Mouse (Mus musculus) embryonic facial prominence, embryonic 12.5 days (tissue): Measurements from ENCODE around the gene Slc4a1. TPM values are rescaled to one million over a fixed set of nuclear protein-coding genes. Genes with fewer than 3 reads are reported as not detected.

Source experiments
- ATAC-seq: fragments of 200-750 bp; cut with Nextera tagmentation; 2 replicates; pipeline ENCODE4 v1.8.0; 2017; ENCODE audit not compliant: insufficient number of reproducible peaks, insufficient read depth, low FRiP score, low TSS enrichment
- H3K27ac ChIP-seq: fragments of 300-500 bp; sonication (generic); 2 replicates; pipeline ENCODE4 v1.5.1; 2016; ENCODE audit warnings: mild to moderate bottlenecking
- H3K27me3 ChIP-seq: fragments of 300-500 bp; sonication (generic); 2 replicates; pipeline ENCODE4 v1.6.1; 2016; ENCODE audit warnings: mild to moderate bottlenecking, moderate library complexity
- H3K36me3 ChIP-seq: fragments of 300-500 bp; sonication (generic); 2 replicates; pipeline ENCODE4 v1.6.1; 2016; ENCODE audit warnings: mild to moderate bottlenecking
- H3K4me1 ChIP-seq: fragments of 300-500 bp; sonication (generic); 2 replicates; pipeline ENCODE4 v1.6.1; 2016
- H3K4me2 ChIP-seq: fragments of 300-500 bp; sonication (generic); replicated peaks from 2 replicates; pipeline ENCODE4 v1.6.1; 2016; ENCODE audit warnings: mild to moderate bottlenecking, moderate library complexity
- H3K4me3 ChIP-seq: fragments of 300-500 bp; sonication (generic); 2 replicates; pipeline ENCODE4 v1.5.1; 2016; ENCODE audit warnings: mild to moderate bottlenecking
- H3K9ac ChIP-seq: fragments of 300-500 bp; sonication (generic); 2 replicates; pipeline ENCODE4 v1.6.1; 2016; ENCODE audit warnings: mild to moderate bottlenecking, moderate library complexity
- H3K9me3 ChIP-seq: fragments of 300-500 bp; sonication (generic); 2 replicates; pipeline ENCODE4 v1.6.1; 2016; ENCODE audit warnings: mild to moderate bottlenecking, moderate library complexity
- WGBS: fragments of 180-500 bp; shearing (Covaris S2); methylation state at CpG from one replicate; pipeline ENCODE4 v1.1.7; 2016; 5-methylcytosine and 5-hydroxymethylcytosine counted together
- polyA plus RNA-seq: library from polyadenylated mRNA; unstranded; fragments of >200 nt; fragmentation: Nextera tagmentation; extraction: Ambion mirVana; gene quantifications from 2 replicates; pipeline ENCODE4 v1.2.1, GENCODE M21; 2016

Gene Slc4a1
- polyA plus RNA-seq, 1 experiment from 2014 or later = 24.5 TPM

DNA sequence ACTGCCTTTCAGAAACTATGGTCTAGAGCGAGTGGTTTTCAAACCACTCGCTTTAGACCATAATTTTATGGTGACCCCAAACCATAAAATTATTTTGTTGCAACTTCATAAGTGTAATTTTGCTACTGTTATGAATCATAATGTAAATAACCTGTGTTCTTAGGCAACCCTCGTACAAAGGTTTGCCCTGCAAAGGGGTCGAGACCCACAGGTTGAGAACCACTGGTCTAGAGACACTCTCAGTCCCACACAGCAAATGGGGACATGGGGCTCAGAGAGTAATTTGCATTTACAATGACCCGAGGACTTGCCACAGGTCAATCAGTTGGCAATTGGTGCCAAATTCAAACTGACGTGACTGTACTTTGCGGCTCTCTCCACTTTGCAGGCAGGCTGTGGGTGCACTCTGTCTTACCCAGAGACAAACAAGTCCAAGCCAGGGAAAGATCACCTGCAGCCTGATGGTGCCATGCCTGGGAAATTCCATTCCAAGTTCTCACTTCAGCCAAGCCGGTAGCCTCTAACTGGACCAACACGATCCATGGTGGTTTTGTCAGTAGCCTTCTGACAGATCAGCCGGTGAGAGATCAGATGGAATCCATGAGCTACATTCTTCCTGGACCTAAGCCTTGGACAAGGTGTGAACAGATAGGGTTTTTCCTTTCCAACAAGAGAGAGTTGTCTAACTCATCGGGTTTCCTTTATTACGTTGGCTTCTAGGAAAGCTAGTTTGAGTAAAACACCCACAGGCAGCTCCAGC, 6.1 kb upstream of the Slc4a1 start:
- Histone ChIP-seq H3K4me2 (no peak overlapping the region), H3K9me3 (no peaks in the 10 kb centered on the region), H3K9ac (no peak overlapping the region), H3K27me3 (peaks cover 19% of the 10 kb centered on the region), H3K27ac (no peak overlapping the region), H3K4me3 (no peak overlapping the region), H3K36me3 (no peaks in the 10 kb centered on the region), H3K4me1 (peaks cover 16% of the 10 kb centered on the region)
- no peak for ATAC-seq
- 85% methylated on average over 12 of the region's 12 CpGs for WGBS

DNA sequence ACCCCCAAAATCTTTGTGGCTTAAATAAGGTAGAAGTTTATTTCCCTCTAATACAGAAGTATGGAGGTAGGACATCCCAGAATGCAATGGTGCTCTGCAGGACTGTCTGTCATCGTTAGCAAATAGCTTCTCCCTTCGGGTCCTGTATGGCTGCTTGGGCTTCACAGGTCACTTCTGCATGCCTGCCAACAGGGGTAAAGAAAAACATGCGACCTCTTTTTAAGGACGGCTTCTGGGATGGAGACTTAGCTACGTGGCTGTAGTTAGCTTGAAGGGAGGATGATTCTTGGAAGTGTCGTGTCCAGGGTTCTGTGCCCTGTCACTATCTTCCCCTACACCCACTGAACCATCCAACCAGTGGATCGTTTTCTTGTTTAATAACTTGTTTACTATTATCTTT, 4.3 kb upstream of the Slc4a1 start:
- Histone ChIP-seq H3K27ac (no peak overlapping the region), H3K9ac (no peak overlapping the region), H3K36me3 (no peaks in the 10 kb centered on the region), H3K9me3 (no peaks in the 10 kb centered on the region), H3K4me2 (no peak overlapping the region), H3K4me1 (peaks cover 2% of the 10 kb centered on the region; the same call in 1 of the 2 replicates), H3K4me3 (no peak overlapping the region), H3K27me3 (peaks cover 16% of the 10 kb centered on the region)
- 41% methylated on average over 7 of the region's 7 CpGs for WGBS
- ATAC-seq = no peak

DNA sequence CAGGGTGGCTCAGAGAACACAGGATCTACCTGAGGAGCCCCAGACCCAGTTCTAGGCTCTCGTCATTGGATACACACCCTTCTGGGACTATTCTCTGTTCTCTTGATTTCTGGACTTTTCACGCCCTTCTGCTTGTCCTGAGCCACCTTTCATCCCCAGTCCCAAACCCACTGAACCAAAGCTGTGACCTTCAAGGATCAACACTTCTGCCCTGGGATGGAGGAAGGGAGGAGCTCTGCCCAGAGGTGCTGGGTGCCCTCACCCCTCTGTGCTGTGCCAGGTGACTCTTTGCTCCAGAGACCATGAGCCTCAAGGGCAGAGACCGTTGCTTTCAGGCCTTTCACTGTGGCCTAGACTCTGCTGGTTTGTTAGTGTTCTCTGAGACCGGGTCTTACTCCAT, 3.3 kb upstream of the Slc4a1 start:
- Histone ChIP-seq H3K27ac (no peak overlapping the region), H3K4me2 (no peak overlapping the region), H3K4me1 (no peaks in the 10 kb centered on the region), H3K9me3 (no peaks in the 10 kb centered on the region), H3K9ac (no peak overlapping the region), H3K27me3 (peaks cover 10% of the 10 kb centered on the region), H3K4me3 (no peak overlapping the region), H3K36me3 (no peaks in the 10 kb centered on the region)
- WGBS = 75% methylated on average over 4 of the region's 4 CpGs
- ATAC-seq = no peak

DNA sequence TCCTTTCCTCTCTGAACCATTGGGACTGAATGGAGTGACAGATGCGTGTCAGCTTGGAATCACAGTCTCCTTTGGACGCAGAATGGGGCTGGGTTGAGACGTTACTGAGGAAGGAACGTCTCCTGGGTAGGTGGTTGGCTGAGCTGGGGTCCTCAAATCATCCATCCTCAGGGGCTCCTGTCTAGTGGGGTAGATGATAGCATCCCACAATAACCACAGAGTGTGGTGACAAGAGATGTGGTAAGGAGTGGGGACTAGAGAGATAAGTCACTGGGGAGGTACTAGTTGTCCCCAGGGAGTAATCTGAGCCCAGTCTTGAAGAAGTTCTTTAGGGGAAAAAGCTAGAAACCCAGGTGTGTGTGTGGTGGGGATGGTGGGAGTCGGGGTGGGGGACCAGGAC, 2.3 kb upstream of the Slc4a1 start:
- 81% methylated on average over 5 of the region's 5 CpGs for WGBS
- H3K4me2 ChIP-seq = no peak overlapping the region
- no peak overlapping the region for H3K4me3 ChIP-seq
- H3K4me1 ChIP-seq = no peaks in the 10 kb centered on the region
- no peak overlapping the region for H3K27ac ChIP-seq
- H3K36me3 ChIP-seq = no peaks in the 10 kb centered on the region
- no peak overlapping the region for H3K9ac ChIP-seq
- no peaks in the 10 kb centered on the region for H3K9me3 ChIP-seq
- H3K27me3 ChIP-seq = peaks cover 5% of the 10 kb centered on the region; the same call in 1 of the 2 replicates
- no peak for ATAC-seq

DNA sequence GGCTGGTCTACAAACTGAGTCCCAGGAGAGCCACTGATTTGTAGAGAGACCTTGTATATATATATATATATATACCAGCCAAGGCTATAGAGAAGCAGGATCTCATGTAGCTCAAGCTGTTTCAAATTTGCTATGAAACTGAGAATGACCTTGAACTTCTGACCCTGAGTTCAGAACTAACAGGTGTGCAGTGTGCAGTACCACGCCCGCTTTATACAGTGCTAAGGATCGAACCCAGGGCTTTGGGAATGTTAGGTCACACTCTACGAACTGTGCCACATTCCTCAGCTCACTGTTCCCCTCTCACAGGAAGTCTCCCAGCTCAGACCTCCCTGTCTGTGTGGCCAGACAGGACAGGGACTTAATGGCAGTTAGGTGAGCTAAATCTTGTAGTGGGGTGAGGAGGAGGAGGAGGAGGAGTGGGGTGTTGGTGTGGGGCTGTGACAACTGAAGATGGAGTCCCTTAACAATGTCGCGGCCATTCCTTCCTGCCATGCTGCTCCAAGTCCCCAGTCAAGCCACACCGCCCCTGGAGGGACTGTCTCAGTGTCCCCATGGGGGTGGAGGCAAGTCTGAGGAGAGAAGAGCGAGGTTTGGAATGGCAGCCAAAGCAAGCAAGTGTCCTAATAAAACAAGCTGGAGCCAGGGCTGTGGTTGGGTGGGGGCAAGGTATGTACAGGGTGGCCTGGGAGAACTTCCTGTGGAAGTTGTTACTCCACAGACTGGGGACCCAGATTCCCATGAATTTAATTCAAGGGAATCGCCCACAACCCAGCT, 1.7 kb upstream of the Slc4a1 start:
- WGBS = 67% methylated on average over 9 of the region's 9 CpGs
- H3K36me3 ChIP-seq = no peaks in the 10 kb centered on the region
- no peaks in the 10 kb centered on the region for H3K9me3 ChIP-seq
- no peaks in the 10 kb centered on the region for H3K4me1 ChIP-seq
- no peak for ATAC-seq
- H3K27ac ChIP-seq = no peak overlapping the region
- peaks cover under 1% of the 10 kb centered on the region; the same call in 1 of the 2 replicates for H3K27me3 ChIP-seq
- no peak overlapping the region for H3K4me2 ChIP-seq
- no peak overlapping the region for H3K4me3 ChIP-seq
- no peak overlapping the region for H3K9ac ChIP-seq

DNA sequence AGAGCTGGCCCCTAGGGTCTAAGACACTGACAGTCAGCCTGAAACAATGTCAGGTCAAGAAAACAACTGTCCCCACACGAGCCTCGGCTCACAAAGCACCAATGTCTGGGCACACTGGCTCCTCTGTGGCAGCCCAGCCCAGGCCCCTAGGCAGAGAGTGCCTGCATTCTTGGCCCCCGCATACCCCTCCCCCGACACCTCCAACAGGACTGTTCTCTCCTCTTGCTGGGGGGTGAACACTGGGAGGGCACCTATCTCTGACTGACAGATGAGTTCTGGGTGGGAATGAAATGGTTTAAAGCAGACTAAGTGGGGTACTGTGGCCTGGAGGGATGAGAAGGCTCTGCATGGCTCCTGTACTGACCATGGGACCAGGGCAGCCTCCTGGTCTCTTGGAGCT, 304 bp downstream of the Slc4a1 start:
- Histone ChIP-seq H3K4me2 (no peak overlapping the region), H3K4me1 (no peaks in the 10 kb centered on the region), H3K9me3 (no peaks in the 10 kb centered on the region), H3K4me3 (no peak overlapping the region), H3K36me3 (no peaks in the 10 kb centered on the region), H3K27me3 (no peaks in the 10 kb centered on the region; the same call in 1 of the 2 replicates), H3K9ac (no peak overlapping the region), H3K27ac (no peak overlapping the region)
- ATAC-seq = no peak
- WGBS = 18% methylated on average over 4 of the region's 4 CpGs

DNA sequence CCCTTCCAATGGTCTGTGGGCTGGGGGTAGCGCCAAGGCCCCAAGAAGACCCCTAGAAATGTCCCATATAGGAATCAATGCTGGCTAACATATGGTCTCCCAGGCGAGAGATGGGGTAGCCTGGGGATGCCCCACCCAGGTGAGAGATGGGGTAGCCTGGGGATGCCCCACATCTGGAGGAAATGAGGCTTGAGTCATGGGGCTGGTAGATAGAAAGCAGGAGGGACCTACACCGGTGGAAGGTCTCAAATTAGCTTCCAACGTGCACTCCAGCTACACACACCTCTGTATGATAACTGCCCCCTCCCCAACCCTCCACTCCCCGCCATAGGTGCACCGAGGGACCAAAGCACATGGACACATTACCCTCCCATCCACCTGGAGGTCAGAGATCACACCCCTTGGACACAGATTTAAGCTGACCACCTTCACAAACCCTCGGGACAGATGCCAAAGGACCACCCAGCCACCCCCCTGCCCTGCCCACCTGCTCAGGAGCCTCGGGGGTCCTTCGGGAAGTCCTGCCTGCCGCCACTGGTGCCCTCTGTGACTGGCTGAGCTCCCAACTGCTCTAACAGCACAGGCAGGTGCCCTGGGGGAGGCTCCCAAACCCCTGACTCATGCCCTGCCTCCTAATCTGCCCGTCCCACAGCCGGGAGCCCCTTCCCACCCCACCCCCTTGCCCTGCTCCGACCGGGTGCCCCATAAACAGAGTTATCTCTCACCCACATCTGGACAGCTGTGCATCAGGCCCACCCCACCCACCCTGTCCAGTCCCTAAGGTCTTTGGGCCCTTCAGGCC, 1.2 kb downstream of the Slc4a1 start:
- Histone ChIP-seq H3K27ac (no peak overlapping the region), H3K4me1 (no peaks in the 10 kb centered on the region), H3K9ac (no peak overlapping the region), H3K27me3 (no peaks in the 10 kb centered on the region; the same call in 1 of the 2 replicates), H3K36me3 (no peaks in the 10 kb centered on the region), H3K4me3 (no peak overlapping the region), H3K4me2 (no peak overlapping the region), H3K9me3 (no peaks in the 10 kb centered on the region)
- 62% methylated on average over 14 of the region's 14 CpGs for WGBS
- no peak; the same call in 1 of the 2 replicates for ATAC-seq

DNA sequence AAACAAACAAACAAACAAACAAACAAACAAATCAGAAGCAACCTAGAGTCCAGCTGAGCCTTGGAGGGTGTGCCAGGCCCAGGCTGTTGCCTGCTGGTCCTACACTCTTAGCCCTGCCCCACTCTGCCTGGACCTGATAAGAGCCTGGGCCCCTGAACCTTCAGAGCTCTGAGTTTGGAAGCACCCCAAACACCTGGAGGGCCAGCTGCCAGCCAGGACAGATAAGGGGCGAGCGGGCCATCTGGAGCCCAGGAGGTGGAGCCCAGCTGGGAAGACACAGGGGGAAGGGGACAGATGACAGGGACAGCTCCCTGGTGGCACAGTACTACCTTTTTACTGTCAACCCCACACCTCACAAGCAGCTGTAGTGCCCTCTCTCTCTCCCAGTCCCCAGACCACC, 2.4 kb downstream of the Slc4a1 start:
- Histone ChIP-seq H3K9me3 (no peaks in the 10 kb centered on the region), H3K4me3 (no peak overlapping the region), H3K4me2 (no peak overlapping the region), H3K27ac (no peak overlapping the region), H3K4me1 (no peaks in the 10 kb centered on the region), H3K9ac (no peak overlapping the region), H3K36me3 (no peaks in the 10 kb centered on the region), H3K27me3 (no peaks in the 10 kb centered on the region; the same call in 1 of the 2 replicates)
- no peak for ATAC-seq
- 48% methylated on average over 2 of the region's 2 CpGs for WGBS

DNA sequence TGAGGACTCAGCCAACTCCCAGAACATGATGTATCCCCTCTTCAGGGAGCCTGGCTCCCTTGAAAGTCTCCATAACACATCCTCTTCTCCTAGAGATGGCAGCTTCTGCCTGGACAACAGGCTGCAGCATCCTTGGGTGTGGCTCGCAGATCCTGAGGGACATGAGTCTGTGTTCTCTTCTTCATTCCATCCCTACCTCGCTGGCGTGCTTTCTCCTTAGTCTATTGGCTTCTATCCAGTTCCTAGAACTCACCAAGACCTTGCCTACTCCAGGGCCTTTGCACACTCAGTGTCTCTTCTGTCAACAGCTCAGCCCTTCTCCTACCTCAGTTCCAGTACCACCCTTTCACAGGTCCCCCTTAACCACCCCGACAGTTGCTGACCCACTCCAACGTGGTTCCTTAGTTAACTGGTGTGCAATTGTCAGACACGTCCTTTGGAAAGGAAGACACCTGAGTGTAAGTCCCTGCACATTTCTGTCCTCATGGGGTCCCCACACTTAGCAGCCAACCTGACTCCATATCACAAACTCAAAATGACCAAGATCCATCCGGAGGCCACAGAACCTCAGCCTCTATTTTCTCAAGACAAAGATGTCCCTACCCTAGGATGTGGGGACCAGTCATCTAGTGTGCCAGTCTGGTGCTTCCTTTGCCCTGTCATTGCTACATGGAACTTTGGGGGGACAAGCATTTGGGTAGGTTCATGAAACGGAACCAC, 4.1 kb downstream of the Slc4a1 start:
- no peak overlapping the region for H3K4me3 ChIP-seq
- no peak for ATAC-seq
- H3K36me3 ChIP-seq = no peaks in the 10 kb centered on the region
- H3K9me3 ChIP-seq = no peaks in the 10 kb centered on the region
- H3K4me2 ChIP-seq = no peak overlapping the region
- no peak overlapping the region for H3K27ac ChIP-seq
- WGBS = 87% methylated on average over 8 of the region's 8 CpGs
- peaks cover 2% of the 10 kb centered on the region for H3K27me3 ChIP-seq
- H3K4me1 ChIP-seq = no peaks in the 10 kb centered on the region
- no peak overlapping the region for H3K9ac ChIP-seq

DNA sequence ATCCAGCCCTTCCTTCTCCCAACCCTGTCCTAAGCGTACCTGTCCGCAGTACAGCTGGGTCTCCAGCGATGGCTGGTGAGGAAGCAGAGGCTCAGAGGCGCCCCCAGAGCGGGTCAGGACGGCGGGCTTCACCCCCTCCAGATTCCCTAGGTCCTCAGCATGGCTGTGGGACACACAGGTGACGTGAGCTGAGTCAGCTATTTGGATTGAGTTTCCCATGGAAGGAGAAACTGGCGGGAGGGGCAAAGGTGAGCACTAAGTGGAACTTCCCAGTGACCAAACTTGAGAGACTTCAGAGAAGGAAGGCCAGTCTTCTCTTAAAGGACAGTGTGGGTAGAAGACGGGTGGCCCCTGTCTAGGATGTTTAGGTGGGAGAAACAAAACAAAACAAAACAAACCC, 7.6 kb downstream of the Slc4a1 start:
- Histone ChIP-seq H3K27ac (no peak overlapping the region), H3K9me3 (no peaks in the 10 kb centered on the region), H3K36me3 (no peaks in the 10 kb centered on the region), H3K9ac (no peak overlapping the region), H3K4me1 (no peaks in the 10 kb centered on the region), H3K4me2 (no peak overlapping the region), H3K27me3 (peaks cover 5% of the 10 kb centered on the region; the same call in 1 of the 2 replicates), H3K4me3 (no peak overlapping the region)
- no peak for ATAC-seq
- 70% methylated on average over 10 of the region's 10 CpGs for WGBS
